Mouse (Mus musculus): ENCODE data around the gene 3110009E18Rik.
A peak's percentile ranks its signal among the peaks of the same experiment; 100 is the strongest.

Gene 3110009E18Rik

DNA sequence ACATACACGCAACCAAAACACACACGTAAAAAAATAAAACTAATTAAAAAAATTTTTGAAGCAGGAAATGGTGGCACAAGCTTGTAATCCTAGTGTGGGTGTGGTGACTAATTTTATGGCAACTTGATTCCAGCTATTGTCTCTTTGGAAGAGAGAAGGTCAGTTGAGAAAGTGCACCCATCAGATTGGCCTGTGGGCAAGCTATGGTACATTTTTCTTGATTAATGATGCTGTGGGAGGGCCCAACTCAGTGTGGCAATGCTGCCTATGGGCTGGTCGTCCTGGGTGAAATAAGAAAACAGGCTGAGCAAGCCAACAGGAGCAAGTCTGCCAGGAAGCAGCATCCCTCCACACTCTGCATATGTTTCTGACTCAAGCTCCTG lies 19.8 kb upstream of the 3110009E18Rik start:
- no peak for DNase-seq (ENCODE audit: low spot score)

DNA sequence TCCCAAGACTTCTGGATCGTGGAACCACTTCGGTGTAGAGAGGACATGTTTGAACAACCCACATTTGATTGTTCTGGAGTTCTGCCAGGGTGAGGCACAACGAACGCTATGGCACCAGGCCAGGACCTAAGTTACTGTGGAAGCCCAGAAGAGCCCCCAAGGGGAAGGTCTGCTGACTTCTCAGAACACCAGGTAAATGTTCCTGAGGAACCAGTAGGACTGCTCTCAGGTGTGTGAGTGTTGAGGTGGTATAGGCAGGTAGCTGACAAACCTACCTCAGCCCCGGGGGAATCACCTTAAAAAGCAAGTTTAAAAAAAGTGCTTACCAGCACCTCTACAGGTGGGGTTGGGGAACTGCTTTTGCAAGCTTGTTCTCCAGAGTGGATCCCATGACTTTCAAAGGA lies 15.4 kb upstream of the 3110009E18Rik start:
- no peak for DNase-seq (ENCODE audit: low spot score)

DNA sequence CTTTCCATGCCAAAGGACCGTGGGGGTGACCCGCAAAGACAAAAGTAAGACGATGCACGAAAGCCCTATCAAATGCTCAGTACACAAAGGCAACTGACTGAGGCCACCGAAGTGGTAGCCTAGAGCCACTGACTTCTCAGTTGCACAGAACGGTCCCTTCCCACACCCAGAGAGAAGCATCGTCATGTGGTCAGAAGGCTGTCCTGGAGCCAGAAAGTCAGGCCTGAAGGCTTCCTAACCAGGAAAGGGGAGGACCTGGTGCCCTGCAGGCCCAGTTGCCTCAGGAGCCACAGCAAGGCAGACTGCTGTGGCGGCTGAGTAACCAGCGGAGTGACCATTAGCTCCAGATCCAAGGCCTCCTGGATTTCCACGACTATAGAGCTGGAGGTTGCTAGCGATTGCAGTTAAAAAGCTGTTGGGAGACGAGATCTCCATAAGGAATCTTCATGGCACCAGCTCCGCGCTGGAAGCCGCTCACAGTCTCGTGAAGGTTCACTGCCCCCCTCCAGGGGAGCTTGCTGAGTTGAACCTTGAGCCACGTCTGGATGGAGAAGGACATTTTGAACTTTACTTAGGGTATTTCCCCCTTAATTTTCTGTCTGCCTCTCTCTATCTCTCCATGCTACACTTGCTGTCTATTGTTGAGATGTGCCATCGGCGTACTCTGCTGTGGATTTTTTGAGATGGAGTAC lies 11.1 kb upstream of the 3110009E18Rik start:
- DNase-seq (ENCODE audit: low spot score): no peak

DNA sequence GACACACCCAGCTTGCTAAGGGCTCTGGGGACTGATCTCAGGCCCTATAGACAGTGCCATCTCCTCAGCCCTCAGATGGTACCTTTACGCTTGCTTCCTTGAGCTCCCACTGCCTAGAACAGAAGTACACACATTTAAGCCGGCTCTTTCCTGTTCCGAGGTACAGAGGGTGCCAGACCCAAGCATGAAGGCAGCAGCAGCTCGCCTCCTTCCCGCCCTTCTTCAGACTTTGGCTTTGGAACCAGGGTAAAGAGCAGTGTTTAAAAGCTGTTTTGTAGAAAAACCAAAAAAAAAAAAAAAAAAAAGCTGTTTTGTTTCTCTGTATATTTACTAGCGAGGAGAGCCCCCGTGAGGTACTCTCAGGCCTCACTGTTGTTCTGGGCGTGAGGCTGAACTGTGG lies 9.2 kb upstream of the 3110009E18Rik start:
- DNase-seq (ENCODE audit: low spot score): no peak

DNA sequence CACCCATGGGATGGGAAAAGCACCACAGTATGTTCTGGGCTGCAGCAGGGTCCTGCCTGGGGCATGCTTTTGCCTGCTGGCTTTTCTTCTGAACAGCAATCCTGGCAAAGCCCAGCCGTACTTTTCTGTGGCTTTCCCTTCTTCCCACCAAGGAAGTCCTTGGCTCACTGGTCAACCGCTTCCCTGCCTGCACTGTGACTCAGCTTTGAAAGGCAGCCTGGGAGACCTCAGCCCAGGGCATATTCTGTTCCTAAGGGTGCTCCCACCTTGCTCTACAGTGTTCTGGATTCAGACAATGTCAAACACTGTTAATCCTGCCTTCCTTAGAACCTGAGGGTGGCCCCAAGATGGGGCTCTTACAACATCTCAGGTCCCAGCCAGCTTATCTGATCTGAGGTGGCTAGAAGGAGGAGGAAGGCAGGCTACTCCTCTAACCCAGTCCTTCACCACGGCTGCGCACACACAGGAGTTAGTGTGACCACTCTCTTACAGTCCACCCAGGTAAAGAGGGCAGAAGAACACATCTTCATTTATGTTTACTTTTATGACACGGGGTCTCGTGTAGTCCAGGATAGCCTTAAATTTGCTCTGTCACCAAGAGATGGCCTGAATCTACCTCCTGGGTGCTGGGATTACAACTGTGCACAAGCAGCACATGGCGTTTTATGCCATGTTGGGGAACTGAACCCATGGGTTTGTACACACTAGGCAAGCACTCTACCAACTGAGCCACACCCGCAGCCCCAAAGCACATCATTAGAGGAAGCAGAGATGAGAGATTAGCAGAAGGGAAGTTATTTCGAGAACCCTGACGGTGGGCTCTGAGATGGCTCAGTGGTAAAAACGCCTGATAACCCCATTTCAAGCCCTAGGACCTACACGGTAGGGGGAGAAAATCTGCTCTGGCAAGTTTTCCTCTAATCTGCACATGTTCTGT lies 8.5 kb upstream of the 3110009E18Rik start:
- no peak for DNase-seq (ENCODE audit: low spot score)

DNA sequence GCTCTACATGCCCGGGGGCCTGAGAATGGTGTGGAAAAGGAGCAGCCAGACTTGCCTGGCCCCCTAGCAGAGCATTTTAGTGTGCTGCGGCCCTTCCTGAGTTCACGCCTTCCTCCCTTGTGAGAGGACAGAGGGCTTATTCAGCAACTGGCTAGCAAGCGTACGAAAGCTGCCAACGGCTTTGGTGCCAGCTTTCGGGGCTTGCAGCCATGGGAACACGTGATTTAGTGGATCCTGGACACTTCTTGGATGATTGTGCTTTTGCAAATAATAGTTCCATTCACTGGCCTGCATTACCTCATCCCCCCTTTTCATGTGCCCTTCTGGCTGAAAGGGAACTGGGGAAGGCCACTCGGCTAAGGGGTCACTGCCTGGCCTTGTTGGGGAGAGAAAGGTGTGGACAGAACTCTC lies 5.3 kb upstream of the 3110009E18Rik start:
- DNase-seq (ENCODE audit: low spot score): peak; percentile 83

DNA sequence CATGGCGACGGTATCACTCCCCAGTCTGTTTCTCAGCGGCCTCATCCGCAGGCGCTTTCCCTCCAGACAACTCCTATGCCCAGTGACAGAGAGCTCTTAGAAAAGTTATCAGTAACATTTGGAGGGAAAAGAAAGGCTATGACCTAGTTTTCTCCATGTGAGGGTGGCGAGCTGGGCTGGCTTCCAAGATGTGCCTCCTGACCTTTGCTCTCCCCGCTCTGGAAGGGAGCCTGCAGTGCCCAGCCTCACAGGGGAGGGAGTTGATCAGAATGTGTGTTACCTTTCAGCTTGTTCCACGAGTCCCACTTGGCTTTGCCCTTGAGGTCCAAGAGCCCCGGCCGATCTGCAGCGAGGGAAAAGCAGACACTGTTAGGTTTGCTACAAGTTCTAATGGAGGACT lies 4.9 kb upstream of the 3110009E18Rik start:
- DNase-seq (ENCODE audit: low spot score): no peak

DNA sequence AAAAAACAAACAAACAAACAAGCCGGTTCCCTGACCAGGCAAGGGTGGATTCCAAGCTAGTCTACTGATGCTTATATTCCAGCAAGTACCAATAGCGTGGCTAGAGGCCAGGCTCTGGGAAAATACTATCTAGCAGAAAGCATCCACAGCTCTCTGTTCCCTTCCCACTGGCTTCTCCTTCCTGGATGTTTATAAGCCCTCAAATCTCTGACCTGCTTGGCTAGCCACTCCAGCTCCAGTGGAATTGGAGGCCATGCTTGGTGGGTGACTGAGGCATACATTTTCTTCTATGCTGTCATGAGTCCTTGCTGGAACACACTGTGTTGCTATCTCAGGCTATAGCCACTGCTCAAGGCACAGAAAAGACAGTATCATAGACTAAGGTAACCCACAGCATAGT lies 2.1 kb upstream of the 3110009E18Rik start:
- DNase-seq (ENCODE audit: low spot score): no peak

DNA sequence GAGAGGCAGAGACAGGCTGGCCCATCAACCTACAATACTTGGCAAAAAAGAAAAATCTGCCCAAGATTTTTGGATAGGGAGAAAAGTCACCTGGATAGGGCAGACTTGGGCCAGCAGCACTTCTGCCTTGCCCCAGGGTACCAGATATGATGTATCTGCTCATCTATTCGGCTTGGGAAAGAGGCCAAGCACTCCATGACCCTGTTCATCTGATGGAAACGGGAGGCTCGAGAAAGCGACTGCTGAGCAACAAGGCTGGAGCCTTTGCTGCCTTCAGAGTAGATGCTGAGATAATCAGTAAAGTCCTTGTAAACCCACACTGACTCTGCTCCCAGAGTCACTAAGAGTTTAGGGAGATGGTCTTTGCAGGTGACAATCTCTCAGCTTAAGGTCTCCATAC lies 1.6 kb upstream of the 3110009E18Rik start:
- DNase-seq (ENCODE audit: low spot score): no peak

DNA sequence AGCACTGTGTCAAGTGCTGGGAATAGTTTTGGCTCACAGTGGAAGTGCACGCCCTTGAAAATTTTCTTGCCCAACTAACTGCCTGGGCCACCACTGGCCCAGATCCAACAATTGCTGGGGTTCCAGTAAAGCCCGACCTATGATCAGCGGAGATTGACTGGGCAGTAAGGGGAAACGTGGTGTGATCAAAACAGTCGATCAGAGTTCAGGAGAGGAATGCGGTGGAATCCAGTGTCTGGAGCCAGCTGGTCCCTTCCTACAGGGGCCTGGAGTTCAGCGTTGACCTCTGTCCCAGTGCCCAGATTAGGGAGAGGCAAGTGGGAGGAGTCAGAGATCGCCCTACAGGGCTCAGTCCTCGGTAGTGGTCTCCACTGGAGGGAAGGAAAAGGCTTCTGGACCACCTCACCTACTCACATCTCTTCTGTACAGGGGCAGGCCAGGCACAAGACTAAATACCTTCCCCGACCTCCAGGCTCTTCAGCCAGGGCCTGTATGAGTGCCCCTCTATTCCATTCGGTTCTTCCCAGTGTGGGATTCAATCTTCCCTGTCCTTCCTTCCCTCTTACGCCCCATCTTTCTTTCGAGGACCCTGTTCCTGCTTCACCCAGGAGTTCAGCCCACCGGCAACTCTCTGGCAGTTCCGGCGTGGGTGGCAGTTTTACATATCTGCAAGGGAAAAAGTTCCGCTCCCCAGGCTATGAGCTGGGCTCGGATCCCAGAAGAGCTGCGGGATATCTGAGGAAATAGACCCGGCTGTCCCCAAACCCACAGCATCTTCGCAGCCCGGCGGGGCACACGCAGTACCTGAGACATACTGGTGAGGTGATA lies 632 bp upstream of the 3110009E18Rik start:
- DNase-seq (ENCODE audit: low spot score): peak; percentile 41

DNA sequence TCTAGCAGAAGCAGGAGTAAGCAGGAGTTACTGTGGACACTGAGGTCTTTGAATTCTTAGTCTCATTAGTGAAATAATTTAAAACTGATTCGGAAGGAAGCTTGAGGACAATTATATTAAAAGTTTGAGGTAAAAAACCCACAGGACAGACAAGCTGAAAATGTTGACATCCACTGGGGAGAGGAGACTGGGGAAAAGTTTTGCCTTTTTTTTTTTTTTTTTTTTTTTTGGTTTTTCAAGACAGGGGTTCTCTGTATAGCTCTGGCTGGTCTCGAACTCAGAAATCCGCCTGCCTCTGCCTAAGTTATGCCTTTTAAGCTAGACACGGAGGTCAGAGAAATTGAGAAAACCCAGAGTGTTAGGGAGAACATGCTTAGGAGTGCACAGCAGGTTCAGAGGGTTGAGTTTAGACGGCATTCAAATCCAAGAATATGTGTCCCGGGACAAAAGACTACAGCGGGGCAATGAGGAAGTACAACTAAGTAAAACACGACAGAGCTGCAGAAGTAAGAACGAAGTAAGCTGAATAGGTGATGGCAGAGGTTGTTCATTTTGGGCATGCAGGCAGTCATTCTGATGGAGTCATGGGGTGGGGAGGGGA lies 1.0 kb downstream of the 3110009E18Rik start:
- DNase-seq (ENCODE audit: low spot score): no peak

DNA sequence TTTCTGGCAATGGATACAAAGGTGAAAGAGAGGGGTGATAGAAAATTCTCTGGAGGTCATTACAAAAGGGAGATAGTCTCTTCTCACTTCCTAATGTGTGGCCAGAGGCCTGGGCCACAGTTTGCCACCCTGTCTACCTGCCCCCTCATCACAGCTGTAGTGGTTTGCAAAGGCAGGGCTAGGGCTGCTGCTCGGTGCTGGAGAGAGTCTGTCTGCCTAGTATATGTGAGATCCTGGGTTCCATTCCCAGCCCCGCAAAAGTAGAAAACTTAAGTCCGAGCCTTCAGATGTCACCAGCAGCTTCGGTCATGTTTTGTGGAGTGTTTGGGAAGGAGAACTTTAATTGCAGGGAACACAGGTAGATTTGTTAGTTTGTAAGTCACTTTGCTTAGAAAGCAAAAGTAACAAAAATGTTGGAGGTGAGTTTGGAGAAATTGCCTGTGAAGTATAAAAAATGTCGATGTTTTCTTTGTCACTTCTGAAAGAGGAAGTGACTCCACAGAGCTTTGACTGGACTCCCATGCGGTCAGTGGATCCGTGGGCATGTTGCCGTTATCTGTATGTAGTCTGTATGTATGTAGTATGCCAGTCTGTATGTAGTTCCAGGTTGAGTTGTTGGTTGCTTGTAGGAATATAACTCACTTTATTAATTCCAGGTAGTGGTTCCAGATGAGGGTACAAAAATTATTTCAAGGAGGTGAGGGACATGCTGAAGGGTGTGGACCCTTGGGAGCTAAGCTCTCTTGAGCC lies 1.8 kb downstream of the 3110009E18Rik start:
- DNase-seq (ENCODE audit: low spot score): no peak

DNA sequence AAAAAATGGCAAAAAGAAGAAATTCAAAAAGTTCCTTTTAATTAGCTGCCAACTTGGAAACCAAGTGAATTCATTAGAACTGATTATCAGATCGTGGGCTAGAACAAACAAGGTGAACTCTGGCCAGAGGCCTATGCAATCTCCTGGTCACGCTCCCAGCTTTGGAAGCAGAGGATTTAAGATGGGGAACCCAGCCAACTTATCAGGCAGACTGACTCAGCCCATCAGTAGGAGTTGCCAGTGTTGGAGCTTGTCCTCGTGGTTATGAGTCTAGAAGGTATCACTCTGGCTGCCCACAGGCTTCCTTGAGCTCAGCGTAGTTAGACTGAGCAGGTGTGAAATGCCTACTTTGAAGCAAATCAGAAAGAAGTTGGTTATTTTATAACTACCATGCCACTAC lies 3.9 kb downstream of the 3110009E18Rik start:
- DNase-seq (ENCODE audit: low spot score): no peak

DNA sequence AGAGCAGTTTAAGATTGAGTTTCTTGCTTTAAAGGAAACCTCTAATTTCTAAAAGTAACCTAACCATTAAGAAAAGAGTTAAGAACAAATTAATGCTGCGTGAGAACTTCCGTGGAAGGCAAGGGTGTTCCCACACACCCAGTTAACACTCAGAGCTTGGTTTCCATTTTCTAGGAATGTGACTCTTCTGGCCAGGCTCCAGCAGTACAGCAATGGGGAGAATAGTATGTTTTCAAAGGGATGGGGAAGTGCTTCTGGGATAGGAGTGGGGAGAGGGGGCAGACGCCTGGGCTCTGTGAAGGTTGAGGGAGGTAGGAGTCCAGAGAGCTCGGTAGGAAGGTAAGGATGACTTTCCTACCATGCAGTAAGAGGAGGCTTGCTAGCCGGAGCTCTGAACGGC lies 4.5 kb downstream of the 3110009E18Rik start:
- DNase-seq (ENCODE audit: low spot score): no peak

DNA sequence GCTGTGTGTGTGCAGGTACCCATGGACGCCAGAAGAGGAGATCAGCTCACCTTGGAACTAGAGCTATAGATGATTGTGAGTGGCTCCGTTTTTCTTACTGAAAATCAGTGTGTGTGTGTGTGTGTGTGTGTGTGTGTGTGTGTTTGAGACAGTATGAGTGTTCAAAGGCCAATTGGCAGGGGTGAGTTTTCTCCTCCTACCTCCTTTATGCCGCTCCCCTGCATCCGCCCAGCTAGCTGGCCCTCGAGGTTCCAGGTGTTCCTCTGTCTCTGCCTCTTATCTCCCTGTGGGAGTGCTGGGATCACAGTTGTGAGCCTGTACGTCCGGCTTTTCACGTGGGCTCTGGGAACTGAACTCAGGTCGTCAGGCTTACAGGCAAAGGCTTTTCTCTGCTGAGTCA lies 5.3 kb downstream of the 3110009E18Rik start:
- no peak for DNase-seq (ENCODE audit: low spot score)

DNA sequence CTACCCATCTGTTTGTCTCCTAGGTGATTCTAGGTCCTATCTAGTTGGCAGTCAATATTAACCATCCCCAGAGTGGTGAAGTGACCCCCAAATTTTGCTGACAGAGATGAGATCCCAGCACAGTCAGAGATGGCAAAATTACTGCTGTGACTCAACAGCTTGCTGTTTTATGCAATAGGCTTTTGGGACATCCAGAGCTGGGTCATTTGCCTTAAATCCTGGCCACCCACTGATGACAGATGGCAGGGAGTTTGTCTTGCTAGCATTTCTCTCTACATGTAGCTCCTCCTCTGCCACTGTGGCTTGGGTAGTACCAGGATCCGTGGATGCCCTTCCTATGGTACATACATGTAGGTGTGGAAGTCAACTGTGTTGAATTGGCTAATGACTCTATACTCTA lies 11.4 kb downstream of the 3110009E18Rik start:
- no peak for DNase-seq (ENCODE audit: low spot score)

DNA sequence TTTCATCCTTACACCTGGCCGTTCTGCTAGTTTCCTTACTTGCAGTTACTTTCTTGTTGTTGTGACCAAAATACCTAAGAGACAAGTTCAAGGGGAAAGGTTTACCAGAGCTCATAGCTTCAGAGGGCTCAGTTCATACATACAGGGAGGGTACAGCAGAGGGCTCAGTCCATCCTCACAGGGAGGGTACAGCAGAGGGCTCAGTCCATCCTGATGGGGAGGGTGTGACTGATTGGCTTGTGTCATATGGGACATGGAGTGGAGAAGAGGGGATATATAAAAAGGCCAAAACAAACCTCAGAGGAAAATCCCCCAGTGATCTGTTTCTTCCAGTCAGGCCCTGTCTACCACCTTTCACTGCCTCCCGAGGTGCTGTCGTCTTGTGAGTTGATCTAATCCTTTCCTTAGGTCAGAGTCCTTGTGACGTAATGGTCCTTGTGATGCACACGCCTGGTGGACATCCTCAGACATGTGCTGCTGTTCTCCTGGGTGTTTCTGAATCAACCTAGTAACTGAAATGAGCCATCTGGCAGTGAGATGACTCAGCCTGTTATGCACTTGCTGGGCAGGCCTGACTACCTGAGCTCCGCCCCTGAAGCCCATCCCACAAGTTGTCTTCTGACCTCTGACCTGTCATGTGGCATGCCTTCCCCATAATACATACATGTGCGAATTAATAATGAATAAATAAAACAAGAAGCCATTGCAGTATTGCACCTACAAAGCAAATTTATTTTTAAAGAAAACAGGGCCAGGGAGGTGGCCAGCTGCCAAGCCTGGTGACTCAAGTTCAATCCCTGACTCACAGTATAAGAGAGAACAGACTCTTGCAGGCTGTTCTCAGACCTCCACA lies 15.2 kb downstream of the 3110009E18Rik start:
- DNase-seq (ENCODE audit: low spot score): peak; percentile 43

DNA sequence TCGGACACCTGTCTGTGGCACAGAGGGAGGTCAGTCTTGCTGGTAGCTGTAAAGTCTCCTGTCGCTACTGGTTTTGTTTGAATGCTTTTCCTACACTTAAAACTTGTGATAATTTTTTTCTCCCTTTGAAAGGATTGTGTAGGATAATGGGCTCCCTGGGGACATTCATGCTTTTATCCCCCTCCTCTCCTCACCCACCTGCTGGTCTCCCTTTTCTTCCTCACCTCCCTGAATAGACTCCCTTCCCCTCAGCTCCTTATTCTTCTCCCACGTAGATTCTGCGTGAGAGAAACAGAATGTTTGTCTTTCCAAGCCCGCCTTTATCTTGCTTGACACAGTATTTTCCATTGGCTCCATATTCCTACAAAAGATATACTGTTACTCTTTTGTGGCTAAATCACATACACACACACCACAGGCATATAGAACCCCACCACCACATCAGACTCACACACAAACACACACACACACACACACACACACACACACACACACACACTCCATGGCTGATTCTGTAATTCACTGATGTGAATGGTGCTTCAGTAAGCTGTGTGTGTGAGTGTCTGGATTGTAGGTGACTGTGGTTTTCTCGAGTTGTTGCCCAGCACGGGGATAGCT lies 18.0 kb downstream of the 3110009E18Rik start:
- no peak for DNase-seq (ENCODE audit: low spot score)

DNA sequence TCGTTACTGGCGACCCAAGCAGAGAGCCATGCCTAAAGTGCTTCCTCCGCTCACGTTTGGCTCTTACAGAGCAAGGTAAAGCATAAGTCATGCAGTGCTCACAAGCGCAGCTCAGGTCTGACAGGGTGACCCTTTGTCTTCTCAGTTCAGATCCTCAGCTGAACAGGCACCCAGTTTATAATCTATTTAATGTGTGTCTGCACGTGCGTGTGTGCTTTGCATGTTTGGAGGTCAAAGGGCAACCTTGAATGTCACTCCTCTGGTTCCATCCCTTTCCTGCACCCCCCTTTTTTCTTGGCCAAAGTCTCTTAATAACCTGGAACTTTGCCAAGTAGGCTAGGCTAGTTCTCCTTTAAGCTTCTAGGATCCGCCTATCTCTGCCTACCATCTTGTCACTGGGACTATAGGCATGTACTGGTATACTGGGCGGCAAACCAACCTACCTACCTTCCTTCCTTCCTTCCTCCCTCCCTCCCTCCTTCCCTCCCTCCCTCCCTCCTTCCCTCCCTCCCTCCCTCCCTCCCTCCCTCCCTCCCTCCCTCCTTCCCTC lies 19.2 kb downstream of the 3110009E18Rik start:
- no peak for DNase-seq (ENCODE audit: low spot score)

DNA sequence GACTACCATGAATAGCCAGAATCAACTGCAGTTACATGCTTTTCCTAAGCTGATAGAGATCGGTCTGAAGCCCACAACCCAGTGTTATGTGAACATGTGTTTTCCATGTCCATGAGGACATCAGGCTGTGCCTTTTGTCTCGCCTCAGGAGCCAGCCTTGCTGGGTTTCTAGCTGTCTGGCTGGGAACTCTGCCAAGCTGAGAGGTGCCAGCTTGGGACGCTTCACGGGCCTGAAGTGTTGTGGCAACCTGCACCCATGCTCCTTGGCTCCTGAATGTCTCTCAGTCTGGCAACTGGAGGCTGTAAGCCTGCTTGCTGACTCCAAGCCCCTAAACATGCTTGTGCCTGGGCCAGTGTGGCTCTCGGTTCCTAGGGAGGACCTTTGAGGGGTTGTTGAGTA lies 21.6 kb downstream of the 3110009E18Rik start:
- no peak for DNase-seq (ENCODE audit: low spot score)

Measured in left cerebral cortex, adult 11 months (tissue).